Mouse (Mus musculus): ENCODE data around the gene Ms4a4a. TPM values are rescaled to one million over a fixed set of nuclear protein-coding genes. Genes with fewer than 3 reads are reported as not detected.
"Not testable (repeated sequence)": the region's sequence is repeated elsewhere in the genome, so short reads cannot be mapped to it uniquely, and the experiment has no call there.

Ms4a4a gene
- total RNA-seq (2022), result 1 to 10 TPM; 3.0 to 8.9 (median 8.4) TPM

DNA sequence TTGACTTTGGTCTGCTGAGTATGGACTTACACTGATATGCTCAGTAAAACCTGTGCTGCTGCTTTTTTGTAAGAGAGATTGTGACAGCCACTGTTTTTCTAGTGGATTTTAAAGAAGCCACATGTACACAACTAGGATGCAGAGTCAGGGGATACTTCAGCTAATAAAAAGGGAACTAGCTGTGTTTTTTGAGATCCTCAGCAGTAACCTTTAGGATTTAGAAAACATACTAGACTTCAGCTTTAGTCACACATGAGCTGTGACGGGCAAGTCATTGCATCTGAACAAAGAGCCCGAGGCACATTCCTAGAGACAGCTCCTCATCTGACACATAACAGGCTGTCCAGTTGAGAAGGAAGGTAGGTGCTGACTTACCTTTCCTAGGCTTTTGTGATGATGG is at the start of gene Ms4a4a:
Gene Ms4a4a (plus strand): TSS at position 251 of the 400 bp plus-strand sequence.
- DNase-seq, result no peak

DNA sequence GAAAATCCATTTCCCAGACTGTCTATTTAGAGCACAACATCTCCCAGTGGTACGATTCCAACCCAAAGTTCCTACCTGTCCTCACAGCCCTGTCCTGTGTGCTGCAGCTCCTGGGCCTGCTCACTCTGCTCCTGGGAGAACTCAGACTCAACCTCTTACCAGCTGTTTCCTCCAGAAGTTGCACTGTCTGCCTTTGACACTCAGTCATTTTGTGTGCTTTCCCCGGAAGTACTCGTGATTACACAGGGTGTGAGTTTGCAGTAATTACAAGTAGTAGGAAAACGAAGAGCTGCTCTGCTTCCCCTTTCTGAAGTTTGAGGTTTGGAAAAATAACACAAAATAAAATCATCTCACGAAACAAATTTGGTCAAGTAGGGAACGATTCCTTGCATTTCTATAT is 39.4 kb upstream of the Ms4a4a start, which contains the start of gene Ms4a7:
Gene Ms4a7 (minus strand): TSS at position 215 of the 400 bp plus-strand sequence.
- DNase-seq, result no peak

DNA sequence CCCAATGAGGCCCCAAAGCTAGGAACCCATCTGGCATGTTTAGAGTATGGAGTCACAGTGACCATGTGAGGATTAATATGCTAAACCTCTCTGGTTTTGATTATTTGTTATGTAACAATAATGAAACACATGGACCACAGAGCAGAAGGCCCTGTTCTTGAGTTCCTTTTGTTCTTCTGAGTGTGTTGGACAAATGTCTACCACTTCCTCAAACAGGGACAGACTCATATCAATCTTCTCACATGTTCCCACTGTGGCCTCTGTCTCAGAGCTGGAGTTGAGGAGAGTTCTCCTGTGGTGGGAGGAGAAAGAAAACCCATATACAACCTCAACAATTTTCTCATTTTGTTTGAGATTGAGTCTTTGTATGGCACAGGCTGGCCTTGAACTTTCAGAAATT is 32.2 kb upstream of the Ms4a4a start:
- no peak for DNase-seq

DNA sequence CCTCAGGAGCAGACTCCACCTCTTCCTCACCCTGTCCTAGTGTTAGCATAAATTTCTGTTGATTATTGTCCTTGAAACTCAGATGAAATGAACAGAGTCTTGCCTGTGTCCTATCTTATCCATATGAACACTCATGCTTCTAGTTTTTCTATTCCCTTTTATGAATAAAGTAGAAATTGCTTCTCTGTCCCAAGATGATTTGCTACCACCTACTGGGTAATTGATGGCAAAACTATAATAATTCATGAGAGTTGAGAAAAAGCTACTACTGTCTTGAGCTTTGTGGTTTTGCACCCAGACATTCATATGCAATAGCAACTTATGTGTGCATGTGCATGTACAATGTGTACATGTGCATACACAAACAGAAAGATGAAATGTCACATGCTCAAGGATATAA is 31.3 kb upstream of the Ms4a4a start:
- DNase-seq, result no peak

DNA sequence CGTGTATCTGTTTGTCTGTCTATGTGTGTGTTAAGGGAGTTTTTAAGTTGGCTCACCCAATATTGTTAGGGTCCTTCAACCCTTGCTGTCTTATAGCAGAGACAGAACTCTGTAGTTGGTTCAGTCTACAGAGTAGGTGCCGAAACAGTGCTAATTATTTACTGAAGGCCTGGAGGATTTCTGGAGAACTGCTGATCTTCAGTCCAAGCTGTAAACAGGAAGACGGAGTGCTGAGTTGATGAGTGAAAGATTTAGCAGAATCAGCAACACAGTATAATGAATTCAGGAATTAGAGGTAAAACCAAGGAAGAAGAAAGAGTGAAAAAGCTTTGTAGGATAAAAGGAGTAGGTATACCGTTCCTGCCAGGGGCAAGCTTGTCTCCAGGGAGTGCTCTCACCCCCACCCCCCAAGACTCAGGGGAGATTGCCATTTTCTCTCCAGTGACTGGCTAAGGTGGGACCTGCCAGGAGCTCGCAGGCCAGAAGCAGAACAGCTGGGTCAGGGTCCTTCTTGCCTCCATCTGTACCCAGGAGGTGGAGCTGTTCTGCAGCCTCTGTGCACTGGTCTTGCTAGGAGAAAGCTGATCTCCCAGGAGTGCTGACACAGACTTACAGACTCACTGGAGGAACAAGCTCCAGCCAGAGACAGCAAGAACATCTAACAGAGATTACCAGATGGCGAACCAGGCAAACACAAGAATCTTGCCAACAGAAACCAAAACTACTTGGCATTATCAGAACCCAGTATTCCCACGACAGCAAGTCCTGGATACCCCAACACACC is 25.4 kb upstream of the Ms4a4a start:
- DNase-seq, result no peak

DNA sequence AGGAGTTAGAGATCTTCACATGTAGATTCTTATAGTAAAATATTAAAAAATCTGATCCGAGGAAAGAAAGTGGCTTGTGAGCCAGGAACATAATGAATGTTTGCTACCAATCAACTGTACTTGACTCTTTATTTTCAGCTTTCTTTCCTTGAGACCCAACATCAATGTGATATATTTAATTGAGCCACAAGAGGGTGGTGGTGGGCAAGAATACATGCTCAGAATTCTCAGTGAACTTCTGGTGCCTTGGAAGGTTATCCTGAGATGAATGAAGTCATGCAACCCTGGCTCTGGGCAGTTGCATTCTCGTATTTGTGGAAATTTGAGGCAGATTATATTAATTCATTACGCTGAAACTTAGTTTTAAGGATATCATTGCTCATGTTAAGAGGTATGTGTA is 23.4 kb upstream of the Ms4a4a start:
- DNase-seq, result no peak

DNA sequence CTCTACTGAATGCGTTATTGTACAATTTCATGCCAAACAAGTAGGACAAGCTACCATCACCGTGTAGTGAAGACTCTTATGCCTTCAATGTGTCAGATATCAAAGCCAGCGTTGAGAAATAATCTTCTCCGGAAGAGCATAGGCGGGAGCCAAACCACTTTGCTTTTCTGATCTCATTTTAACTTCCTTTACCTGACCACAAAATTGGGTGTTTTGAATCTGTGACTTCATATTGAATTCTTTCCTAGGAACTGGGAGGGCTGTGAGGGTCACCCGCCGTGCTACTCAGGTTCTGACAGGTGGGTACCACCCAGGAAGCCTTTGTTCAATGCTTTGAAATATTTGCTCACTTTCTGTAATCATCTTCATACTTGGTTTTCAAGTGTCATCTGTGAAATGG is 19.6 kb upstream of the Ms4a4a start:
- no peak for DNase-seq

DNA sequence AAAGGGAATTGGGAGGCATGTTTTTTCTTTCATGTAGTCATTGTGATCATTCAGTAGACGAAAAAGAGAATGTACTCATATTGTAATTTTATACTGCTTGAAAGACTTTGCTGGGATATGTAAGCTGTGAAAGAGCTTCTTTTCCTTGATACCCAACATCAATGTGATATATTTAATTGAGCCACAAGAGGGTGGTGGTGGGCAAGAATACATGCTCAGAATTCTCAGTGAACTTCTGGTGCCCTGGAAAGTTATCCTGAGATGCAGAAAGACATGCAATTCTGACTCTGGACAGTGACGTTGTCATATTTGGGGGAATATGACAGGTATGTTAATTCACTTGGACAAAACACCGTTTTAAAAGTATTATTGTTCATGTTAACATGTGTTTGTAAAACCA is 15.2 kb upstream of the Ms4a4a start:
- no peak for DNase-seq

DNA sequence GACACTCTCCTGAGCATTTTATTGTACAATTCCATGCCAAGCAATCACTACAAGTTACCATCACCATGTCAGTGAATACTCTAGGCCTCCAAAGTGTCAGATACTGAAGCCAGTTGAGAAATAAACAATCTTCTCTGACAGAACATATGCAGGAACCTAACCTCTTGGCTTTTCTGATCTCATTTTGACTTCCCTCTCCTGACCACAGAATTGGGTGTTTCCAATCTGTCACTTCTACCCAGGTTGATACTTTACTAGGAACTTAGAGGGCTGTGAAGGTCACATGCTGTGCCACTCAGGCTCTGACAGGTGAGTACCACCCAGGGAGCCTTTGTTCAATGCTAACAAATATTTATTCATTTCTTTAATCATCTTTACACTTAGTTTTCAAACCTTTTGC is 13.3 kb upstream of the Ms4a4a start:
- DNase-seq, result no peak

DNA sequence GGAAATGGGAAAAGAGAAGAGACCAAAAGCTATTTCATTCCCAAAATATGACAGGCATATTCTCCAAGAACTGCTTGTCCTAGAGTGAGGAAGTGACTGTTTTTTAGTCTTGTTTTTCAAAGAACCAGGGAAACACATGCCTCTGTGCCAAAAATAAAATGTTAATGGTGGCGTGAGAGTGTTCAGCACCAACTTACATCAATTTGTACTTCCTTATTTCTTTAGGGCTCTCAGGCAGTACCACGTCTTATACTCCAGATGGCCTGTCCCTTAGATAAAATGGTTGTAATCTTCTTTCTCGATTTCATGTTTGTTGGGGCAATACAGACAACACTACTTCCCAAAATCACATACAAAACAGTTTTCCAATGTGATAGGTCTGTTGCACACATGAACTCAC is 7.0 kb upstream of the Ms4a4a start:
- DNase-seq, result no peak

DNA sequence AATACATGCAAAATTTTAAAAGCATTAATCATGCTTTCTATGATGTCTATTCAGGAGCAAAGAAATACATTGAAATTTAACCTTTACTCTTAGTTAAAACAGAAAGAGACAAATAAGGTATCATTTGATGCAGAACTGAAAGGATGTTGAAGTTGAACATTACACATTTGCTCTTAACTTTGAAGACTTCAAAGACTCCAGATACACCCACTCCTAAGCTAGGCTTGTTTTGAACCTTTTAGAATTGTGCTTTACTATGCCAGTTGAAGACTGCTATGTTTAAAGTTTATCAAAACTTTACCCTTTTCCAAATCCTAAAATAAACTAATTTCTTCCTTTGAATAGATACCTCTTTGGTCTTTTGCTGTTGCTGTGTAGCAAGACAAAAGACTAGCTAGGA is 4.1 kb upstream of the Ms4a4a start:
- DNase-seq, result no peak

DNA sequence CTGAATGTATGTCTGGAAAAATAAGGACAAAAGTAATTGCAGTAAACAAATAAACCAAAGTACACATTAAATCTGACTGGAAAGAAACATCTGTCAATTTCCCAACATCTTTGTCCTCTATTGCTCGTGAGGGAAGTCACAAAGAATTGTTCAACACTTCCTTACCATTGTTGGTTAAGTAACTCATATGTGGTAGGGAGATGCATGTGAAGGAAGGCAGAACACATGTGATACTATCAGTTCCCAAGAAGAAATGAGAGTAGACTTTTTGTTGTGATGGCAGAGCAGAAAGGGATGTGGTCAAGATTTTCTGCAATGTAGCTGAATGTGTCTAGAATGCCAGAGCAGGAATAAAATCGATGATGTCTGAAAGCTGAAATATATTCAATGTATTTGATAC is 1.1 kb downstream of the Ms4a4a start:
- DNase-seq, result no peak

DNA sequence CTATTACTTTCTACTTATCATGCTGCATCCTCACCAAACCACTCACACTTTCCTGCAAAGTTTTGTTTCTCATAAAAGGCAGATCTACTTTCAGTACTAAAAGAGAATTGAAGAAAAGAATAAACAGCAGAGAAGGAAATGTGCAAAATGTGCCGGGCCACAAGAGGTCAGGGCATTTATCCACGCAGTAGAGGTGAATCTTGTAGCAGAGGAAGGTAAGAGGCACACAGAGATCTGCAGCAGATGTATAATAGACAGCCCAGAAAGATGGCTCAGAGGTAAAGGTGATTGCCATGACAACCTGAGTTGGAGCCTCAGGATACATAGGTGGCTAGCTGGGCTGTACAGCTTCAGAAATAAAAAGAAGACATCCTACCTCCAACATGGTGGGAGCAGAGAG is 11.8 kb downstream of the Ms4a4a start:
- DNase-seq, result no peak

DNA sequence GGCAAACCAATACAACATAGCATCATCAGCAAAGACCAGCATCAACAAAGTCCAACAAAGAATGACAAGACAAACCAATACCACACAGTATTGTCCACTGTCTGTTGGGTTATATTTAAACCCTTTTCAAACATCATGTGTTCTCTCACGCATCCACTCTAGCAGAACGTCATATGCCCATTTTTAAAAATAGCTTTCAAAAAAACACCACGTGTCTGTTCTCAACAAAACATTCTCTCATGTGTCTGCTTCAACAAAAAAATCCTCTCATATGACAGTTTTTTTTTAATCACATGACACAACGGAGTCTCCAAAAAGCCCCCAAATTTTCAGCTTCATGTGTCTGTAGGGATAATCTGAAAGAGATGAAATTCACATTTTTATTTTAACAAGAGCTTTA is 12.4 kb downstream of the Ms4a4a start:
- DNase-seq, result no peak

DNA sequence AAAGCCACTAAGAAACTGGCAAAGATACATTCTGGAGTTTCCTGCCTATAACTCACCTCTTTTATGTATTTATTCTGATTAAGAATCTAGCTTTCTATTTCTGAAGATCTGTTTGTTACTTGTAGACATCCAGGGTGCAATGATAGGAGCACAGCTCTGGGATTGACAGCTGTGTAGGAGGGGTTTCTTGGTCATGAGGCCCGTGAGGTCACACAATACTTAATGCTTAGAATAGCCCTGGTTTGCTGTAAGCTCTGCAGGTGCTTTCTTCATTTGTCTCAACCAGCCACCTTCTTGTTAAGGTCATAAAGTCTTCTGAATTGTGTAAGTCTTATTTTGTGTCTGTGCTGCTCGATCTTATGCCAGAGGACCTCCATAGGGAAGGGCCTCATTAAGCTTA is 13.6 kb downstream of the Ms4a4a start:
- no peak for DNase-seq

DNA sequence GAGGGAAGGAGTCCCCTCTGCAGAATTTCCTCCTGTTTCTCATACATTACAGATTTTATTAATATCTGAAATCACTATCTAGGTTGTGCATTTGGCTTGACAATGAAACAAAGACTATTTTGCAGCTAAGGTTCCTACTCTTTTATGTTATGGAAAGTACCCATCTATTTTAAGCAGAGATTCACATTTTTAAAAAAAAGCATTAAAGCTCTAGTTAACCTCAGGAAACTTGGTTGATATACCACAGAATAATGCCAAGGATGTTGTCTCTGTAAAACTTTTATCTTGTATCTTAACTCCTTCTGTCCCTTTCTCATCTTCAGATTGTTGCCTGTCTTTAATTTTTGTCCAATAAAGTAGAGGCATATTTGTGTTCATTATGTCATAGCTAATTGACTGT is 20.4 kb downstream of the Ms4a4a start:
- no peak for DNase-seq

DNA sequence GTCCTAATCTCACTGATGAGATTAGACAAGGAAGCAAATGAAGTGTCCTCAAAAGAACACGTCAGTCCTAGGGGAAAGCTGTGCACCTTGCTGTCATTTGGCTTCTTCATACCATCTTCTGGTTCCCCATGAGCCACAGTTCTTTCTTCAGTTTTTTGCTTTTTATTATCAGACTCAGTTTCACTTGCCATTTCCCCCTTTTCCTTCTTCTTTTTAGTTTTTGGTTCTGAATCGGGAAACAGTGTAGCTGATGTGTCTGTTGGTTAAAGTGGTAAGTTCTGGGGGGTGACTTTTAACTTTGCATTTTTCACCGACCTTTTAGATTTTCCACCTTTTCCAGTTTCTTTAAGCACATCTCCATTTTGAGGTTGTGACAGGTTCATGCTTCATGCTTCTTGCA is 29.2 kb downstream of the Ms4a4a start, which contains the start of gene Ms4a4c:
Gene Ms4a4c (plus strand): TSS at position 244 of the 400 bp plus-strand sequence.
- DNase-seq, result no peak

DNA sequence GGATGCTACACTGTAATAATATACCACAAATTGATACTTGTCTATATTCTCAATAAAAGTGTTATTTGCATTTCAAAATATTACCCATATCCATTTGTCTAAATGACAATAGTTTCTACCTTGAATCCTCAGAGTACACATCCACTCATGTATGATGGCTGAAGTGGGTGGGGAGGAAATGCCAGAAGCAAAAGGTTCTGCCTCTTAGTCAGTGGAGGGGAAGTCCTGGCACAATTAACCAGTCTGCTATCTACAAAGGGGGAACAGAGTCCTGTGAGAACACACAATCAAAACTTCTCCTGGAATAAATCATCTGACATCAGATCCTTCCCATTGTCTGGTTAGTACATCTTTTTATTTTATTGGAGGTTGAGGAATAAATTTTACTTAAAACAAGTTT is 32.1 kb downstream of the Ms4a4a start:
- no peak for DNase-seq

DNA sequence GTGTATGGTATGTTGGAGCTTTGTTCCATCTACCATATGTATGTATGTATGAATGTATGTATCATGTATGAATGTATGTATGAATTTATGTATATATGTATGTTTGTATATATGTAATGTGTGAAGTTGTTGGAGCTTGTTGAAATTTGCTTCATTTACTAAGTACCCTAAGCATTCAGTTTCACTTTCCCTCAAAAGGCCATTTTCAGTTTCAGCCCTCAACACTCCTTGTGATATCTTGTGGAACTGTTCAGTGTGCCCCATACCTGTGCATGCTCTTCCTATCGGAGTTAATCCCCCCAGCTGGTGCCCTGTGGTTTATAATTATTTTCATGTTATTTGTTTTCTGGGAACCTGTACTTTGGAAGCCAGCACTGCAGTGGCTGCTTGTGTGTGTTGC is 33.3 kb downstream of the Ms4a4a start:
- no peak for DNase-seq

DNA sequence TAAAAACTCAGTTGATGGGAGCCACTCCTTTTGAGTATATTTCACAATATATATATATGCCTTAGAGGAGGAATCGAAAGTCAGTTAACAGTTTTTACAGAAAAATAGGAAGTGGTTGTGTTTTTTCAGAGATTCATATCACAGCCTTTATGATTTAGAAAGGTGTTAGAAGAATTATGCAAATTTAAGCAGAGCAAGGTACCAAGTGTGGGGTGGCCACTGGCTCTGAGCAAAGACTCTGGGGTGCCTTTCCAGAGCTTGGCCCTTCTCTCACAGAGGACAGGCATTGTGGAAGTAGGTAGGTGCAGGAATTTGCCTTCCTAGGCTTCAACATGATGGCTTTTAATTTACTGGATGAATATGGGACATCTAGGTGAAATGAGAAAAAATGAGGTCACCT is 36.3 kb downstream of the Ms4a4a start:
- no peak for DNase-seq

DNA sequence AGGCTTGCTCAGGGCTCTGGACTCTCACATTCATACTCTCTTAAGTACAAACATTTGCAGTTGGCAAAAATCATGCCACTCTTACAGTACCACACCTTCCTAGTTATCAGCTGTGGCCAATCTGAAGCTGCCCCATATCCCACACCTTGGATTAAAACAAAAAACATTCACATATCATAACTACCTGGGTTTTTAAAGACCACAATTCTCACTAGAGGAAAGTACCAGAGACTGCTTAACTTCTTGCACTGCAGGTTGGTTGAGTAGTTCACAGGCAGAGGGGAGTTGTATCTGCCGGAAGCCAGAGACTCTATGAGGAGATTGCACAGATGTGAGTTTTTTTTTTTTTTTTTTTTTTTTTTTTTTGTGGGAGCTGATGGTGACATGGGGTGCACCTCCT is 38.8 kb downstream of the Ms4a4a start:
- DNase-seq, result no peak

DNA sequence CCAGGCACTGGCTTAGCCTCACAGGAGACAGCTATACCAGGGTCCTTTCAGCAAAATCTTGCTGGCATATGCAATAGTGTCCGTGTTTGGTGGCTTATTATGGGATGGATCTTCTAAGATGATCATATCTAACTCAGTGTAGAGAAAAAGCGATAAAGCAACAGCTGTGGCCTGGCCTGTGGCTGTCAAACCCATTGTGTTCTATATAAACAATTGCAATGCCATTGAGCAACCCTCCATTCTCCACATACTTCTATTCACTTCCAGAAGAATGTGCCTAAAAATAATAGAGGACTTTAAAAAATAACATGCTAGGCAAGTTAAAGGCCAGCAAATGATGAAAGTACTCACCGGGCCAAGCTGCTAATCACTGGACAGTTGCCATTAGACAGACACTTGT is 40.3 kb downstream of the Ms4a4a start:
- DNase-seq, result no peak

DNA sequence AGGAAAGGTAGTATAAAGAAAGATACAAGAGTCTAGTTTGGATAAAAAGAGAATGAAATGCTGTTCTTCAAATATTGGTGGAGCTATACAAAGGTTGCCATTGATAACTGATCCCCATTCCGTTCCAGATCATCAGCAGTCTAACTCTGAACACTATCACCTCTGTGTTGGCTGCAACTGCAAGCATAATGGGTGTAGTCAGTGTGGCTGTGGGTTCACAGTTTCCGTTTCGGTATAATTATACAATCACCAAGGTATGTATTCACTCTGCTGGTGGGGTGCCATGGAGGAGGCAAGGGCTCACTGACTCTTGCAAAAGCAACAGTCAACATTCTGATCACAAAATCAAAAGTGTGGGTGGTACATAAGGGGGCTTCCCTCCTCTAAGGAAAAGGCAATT is 43.5 kb downstream of the Ms4a4a start:
- not testable (repeated sequence) for DNase-seq

DNA sequence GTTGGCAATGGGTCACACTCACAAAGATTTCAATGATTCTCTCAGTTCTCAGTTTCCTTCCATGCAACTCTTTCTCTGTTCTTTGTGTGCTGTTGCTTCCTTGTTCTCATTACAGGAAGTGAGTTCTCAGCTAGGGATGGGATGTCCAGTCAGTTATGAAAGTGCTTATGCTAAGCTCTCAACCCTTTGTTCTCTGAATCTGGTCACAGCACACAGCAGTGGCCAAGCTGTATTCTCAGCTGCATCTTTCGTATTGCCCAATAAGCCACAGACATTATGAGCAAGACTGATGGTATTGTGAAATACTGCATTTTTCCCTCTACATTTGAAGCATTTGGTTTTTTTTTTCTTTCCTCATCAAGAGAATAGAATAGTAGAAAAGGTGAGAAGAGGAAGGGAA is 55.9 kb downstream of the Ms4a4a start:
- DNase-seq, result not testable (repeated sequence)
